Mouse (Mus musculus): ENCODE data around the gene Tada3. TPM values are rescaled to one million over a fixed set of nuclear protein-coding genes. Genes with fewer than 3 reads are reported as not detected.
A peak's percentile ranks its signal among the peaks of the same experiment; 100 is the strongest.

The Tada3 gene
- polyA plus RNA-seq (2014; fragmentation: Nextera tagmentation; extraction: Ambion mirVana), result 52.6 and 53.7 TPM in 2 replicates

GRCm38 (mm10) chr6:113377496-113378385, at the start of gene Tada3, which contains the start of gene Arpc4:
Tada3 (minus strand) TSS chr6:113377883.
Arpc4 (plus strand) TSS chr6:113378115.
- peak within 1 kb of the TSS; percentile 80 for H3K27ac ChIP-seq (replicated peaks; ENCODE audit: low read depth, low read length)
- H3K9ac ChIP-seq (ENCODE audit: low read length), result peak within 1 kb of the TSS; percentile 87
- peak within 1 kb of the TSS; percentile 96 for H3K4me2 ChIP-seq (ENCODE audit: low read depth, severe bottlenecking)
- H3K4me3 ChIP-seq (ENCODE audit: low read depth, low read length), result peak within 1 kb of the TSS; percentile 100
- DNase-seq (ENCODE audit: low spot score), result peak; percentile 95
- H3K9me3 ChIP-seq (ENCODE audit: control insufficient read depth, low read length), result no peaks in the 10 kb centered on the region; the same call in 1 of the 2 replicates
- peaks cover 18% of the 10 kb centered on the region; the same call in 1 of the 2 replicates for H3K36me3 ChIP-seq (ENCODE audit: control insufficient read depth, insufficient read depth, low read length)
- ATAC-seq (ENCODE audit: insufficient number of reproducible peaks, low FRiP score, low TSS enrichment, low read depth), result peak; percentile 97
- under 1% methylated on average over 61 of the region's 61 CpGs for WGBS
- H3K4me1 ChIP-seq (ENCODE audit: control insufficient read depth, insufficient read depth, low read length), result peaks cover 8% of the 10 kb centered on the region; the same call in 1 of the 2 replicates
- no peaks in the 10 kb centered on the region for H3K27me3 ChIP-seq (ENCODE audit: control insufficient read depth, insufficient read depth, low read length)

GRCm38 (mm10) chr6:113427397-113427796, 49.7 kb upstream of the Tada3 start:
- Histone ChIP-seq H3K9me3 (ENCODE audit: control insufficient read depth, low read length) (no peaks in the 10 kb centered on the region), H3K27ac (replicated peaks; ENCODE audit: low read depth, low read length) (no peak overlapping the region), H3K4me2 (ENCODE audit: low read depth, severe bottlenecking) (no peak overlapping the region), H3K27me3 (ENCODE audit: control insufficient read depth, insufficient read depth, low read length) (no peaks in the 10 kb centered on the region), H3K36me3 (ENCODE audit: control insufficient read depth, insufficient read depth, low read length) (no peaks in the 10 kb centered on the region), H3K9ac (ENCODE audit: low read length) (no peak overlapping the region), H3K4me3 (ENCODE audit: low read depth, low read length) (no peak overlapping the region), H3K4me1 (ENCODE audit: control insufficient read depth, insufficient read depth, low read length) (no peaks in the 10 kb centered on the region)
- ATAC-seq (ENCODE audit: insufficient number of reproducible peaks, low FRiP score, low TSS enrichment, low read depth) (no peak), DNase-seq (ENCODE audit: low spot score) (peak; percentile 73)
- 60% methylated on average over 3 of the region's 3 CpGs for WGBS

GRCm38 (mm10) chr6:113426696-113427095, 49.0 kb upstream of the Tada3 start:
- Histone ChIP-seq H3K9ac (ENCODE audit: low read length) (no peak overlapping the region), H3K36me3 (ENCODE audit: control insufficient read depth, insufficient read depth, low read length) (no peaks in the 10 kb centered on the region), H3K4me3 (ENCODE audit: low read depth, low read length) (no peak overlapping the region), H3K27me3 (ENCODE audit: control insufficient read depth, insufficient read depth, low read length) (no peaks in the 10 kb centered on the region), H3K9me3 (ENCODE audit: control insufficient read depth, low read length) (no peaks in the 10 kb centered on the region), H3K27ac (replicated peaks; ENCODE audit: low read depth, low read length) (no peak overlapping the region), H3K4me1 (ENCODE audit: control insufficient read depth, insufficient read depth, low read length) (no peaks in the 10 kb centered on the region), H3K4me2 (ENCODE audit: low read depth, severe bottlenecking) (no peak overlapping the region)
- WGBS, result 89% methylated on average over 4 of the region's 4 CpGs
- ATAC-seq (ENCODE audit: insufficient number of reproducible peaks, low FRiP score, low TSS enrichment, low read depth) (no peak), DNase-seq (ENCODE audit: low spot score) (no peak)

GRCm38 (mm10) chr6:113424187-113424586, 46.5 kb upstream of the Tada3 start:
- ATAC-seq (ENCODE audit: insufficient number of reproducible peaks, low FRiP score, low TSS enrichment, low read depth) (no peak), DNase-seq (ENCODE audit: low spot score) (no peak)
- H3K4me3 ChIP-seq (ENCODE audit: low read depth, low read length), result no peak overlapping the region
- H3K4me2 ChIP-seq (ENCODE audit: low read depth, severe bottlenecking), result no peak overlapping the region
- H3K27ac ChIP-seq (replicated peaks; ENCODE audit: low read depth, low read length), result no peak overlapping the region
- WGBS, result 85% methylated on average over 7 of the region's 7 CpGs
- H3K27me3 ChIP-seq (ENCODE audit: control insufficient read depth, insufficient read depth, low read length), result no peaks in the 10 kb centered on the region
- H3K4me1 ChIP-seq (ENCODE audit: control insufficient read depth, insufficient read depth, low read length), result no peaks in the 10 kb centered on the region
- no peaks in the 10 kb centered on the region for H3K36me3 ChIP-seq (ENCODE audit: control insufficient read depth, insufficient read depth, low read length)
- no peak overlapping the region for H3K9ac ChIP-seq (ENCODE audit: low read length)
- no peaks in the 10 kb centered on the region for H3K9me3 ChIP-seq (ENCODE audit: control insufficient read depth, low read length)

- Histone ChIP-seq H3K9me3 (ENCODE audit: control insufficient read depth, low read length) (no peaks in the 10 kb centered on the region), H3K27me3 (ENCODE audit: control insufficient read depth, insufficient read depth, low read length) (no peaks in the 10 kb centered on the region), H3K9ac (ENCODE audit: low read length) (no peak overlapping the region), H3K4me2 (ENCODE audit: low read depth, severe bottlenecking) (no peak overlapping the region), H3K36me3 (ENCODE audit: control insufficient read depth, insufficient read depth, low read length) (no peaks in the 10 kb centered on the region), H3K27ac (replicated peaks; ENCODE audit: low read depth, low read length) (no peak overlapping the region), H3K4me1 (ENCODE audit: control insufficient read depth, insufficient read depth, low read length) (peaks cover 5% of the 10 kb centered on the region; the same call in 1 of the 2 replicates), H3K4me3 (ENCODE audit: low read depth, low read length) (no peak overlapping the region)
- no peak for DNase-seq (ENCODE audit: low spot score)
- 90% methylated on average over 4 of the region's 4 CpGs for WGBS
- no peak for ATAC-seq (ENCODE audit: insufficient number of reproducible peaks, low FRiP score, low TSS enrichment, low read depth)
Observed at GRCm38 (mm10) chr6:113423000-113423399, 45.3 kb upstream of the Tada3 start.

GRCm38 (mm10) chr6:113419199-113419587, 41.5 kb upstream of the Tada3 start, which contains the start of gene Rpusd3:
Rpusd3 (minus strand) TSS chr6:113419340.
- H3K4me1 ChIP-seq (ENCODE audit: control insufficient read depth, insufficient read depth, low read length), result peaks cover 7% of the 10 kb centered on the region; the same call in 1 of the 2 replicates
- H3K9me3 ChIP-seq (ENCODE audit: control insufficient read depth, low read length), result no peaks in the 10 kb centered on the region
- H3K36me3 ChIP-seq (ENCODE audit: control insufficient read depth, insufficient read depth, low read length), result peaks cover 3% of the 10 kb centered on the region; the same call in 1 of the 2 replicates
- DNase-seq (ENCODE audit: low spot score) (peak; percentile 99), ATAC-seq (ENCODE audit: insufficient number of reproducible peaks, low FRiP score, low TSS enrichment, low read depth) (peak; percentile 94)
- H3K4me2 ChIP-seq (ENCODE audit: low read depth, severe bottlenecking), result peak within 1 kb of the TSS; percentile 96
- peak within 1 kb of the TSS; percentile 84 for H3K9ac ChIP-seq (ENCODE audit: low read length)
- under 1% methylated on average over 25 of the region's 25 CpGs for WGBS
- no peaks in the 10 kb centered on the region for H3K27me3 ChIP-seq (ENCODE audit: control insufficient read depth, insufficient read depth, low read length)
- peak within 1 kb of the TSS; percentile 64 for H3K4me3 ChIP-seq (ENCODE audit: low read depth, low read length)
- no peak within 1 kb of the TSS; the same call in 1 of the 2 replicates for H3K27ac ChIP-seq (replicated peaks; ENCODE audit: low read depth, low read length)

- Histone ChIP-seq H3K36me3 (ENCODE audit: control insufficient read depth, insufficient read depth, low read length) (peaks cover 3% of the 10 kb centered on the region; the same call in 1 of the 2 replicates), H3K4me1 (ENCODE audit: control insufficient read depth, insufficient read depth, low read length) (peaks cover 7% of the 10 kb centered on the region; the same call in 1 of the 2 replicates), H3K9ac (ENCODE audit: low read length) (peak overlapping the region; percentile 84), H3K9me3 (ENCODE audit: control insufficient read depth, low read length) (no peaks in the 10 kb centered on the region), H3K4me2 (ENCODE audit: low read depth, severe bottlenecking) (peak overlapping the region; percentile 96), H3K27ac (replicated peaks; ENCODE audit: low read depth, low read length) (no peak overlapping the region; the same call in 1 of the 2 replicates), H3K27me3 (ENCODE audit: control insufficient read depth, insufficient read depth, low read length) (no peaks in the 10 kb centered on the region), H3K4me3 (ENCODE audit: low read depth, low read length) (peak overlapping the region; percentile 64)
- no peak for DNase-seq (ENCODE audit: low spot score)
- WGBS, result 15% methylated on average over 16 of the region's 16 CpGs
- ATAC-seq (ENCODE audit: insufficient number of reproducible peaks, low FRiP score, low TSS enrichment, low read depth), result peak; percentile 32
Observed at GRCm38 (mm10) chr6:113418441-113419198, 40.9 kb upstream of the Tada3 start.

GRCm38 (mm10) chr6:113416416-113416815, 38.7 kb upstream of the Tada3 start:
- peaks cover 3% of the 10 kb centered on the region; the same call in 1 of the 2 replicates for H3K36me3 ChIP-seq (ENCODE audit: control insufficient read depth, insufficient read depth, low read length)
- no peaks in the 10 kb centered on the region for H3K27me3 ChIP-seq (ENCODE audit: control insufficient read depth, insufficient read depth, low read length)
- no peak overlapping the region for H3K9ac ChIP-seq (ENCODE audit: low read length)
- 86% methylated on average over 5 of the region's 5 CpGs for WGBS
- H3K4me2 ChIP-seq (ENCODE audit: low read depth, severe bottlenecking), result no peak overlapping the region
- ATAC-seq (ENCODE audit: insufficient number of reproducible peaks, low FRiP score, low TSS enrichment, low read depth) (no peak), DNase-seq (ENCODE audit: low spot score) (no peak)
- no peak overlapping the region for H3K27ac ChIP-seq (replicated peaks; ENCODE audit: low read depth, low read length)
- no peak overlapping the region for H3K4me3 ChIP-seq (ENCODE audit: low read depth, low read length)
- no peaks in the 10 kb centered on the region for H3K9me3 ChIP-seq (ENCODE audit: control insufficient read depth, low read length)
- peaks cover 7% of the 10 kb centered on the region; the same call in 1 of the 2 replicates for H3K4me1 ChIP-seq (ENCODE audit: control insufficient read depth, insufficient read depth, low read length)
